Mouse (Mus musculus): ENCODE data around the gene Zfp609. TPM values are rescaled to one million over a fixed set of nuclear protein-coding genes. Genes with fewer than 3 reads are reported as not detected.

Zfp609 gene
- total and polyA plus RNA-seq, 2 experiments from 2014 or later = 5.0 to 9.8 TPM

- H3K27ac ChIP-seq (ENCODE audit: low read depth, low read length) = peak overlapping the region; percentile 86
- TF ChIP-seq CTCF (IDR thresholded peaks at IDR 0.05; ENCODE audit: low read depth) = no peak
- ATAC-seq (no peak), DNase-seq (no peak)
- H3K4me1 ChIP-seq (ENCODE audit: insufficient read depth) = peaks cover 22% of the 10 kb centered on the region
- H3K9me3 ChIP-seq (ENCODE audit: low read length) = no peaks in the 10 kb centered on the region
- no peak overlapping the region for H3K4me3 ChIP-seq (ENCODE audit: low read depth, low read length)
- H3K9ac ChIP-seq = no peak overlapping the region
- H3K4me2 ChIP-seq (ENCODE audit: low read depth) = 0 out of 2 replicates have a peak overlapping the region, but pooled peaks have one; percentile 5
- no peaks in the 10 kb centered on the region for H3K27me3 ChIP-seq (ENCODE audit: insufficient read depth, low read length)
- H3K36me3 ChIP-seq (ENCODE audit: insufficient read depth) = no peaks in the 10 kb centered on the region
These were observed 83.6 kb downstream of the Zfp609 start for GRCm38 (mm10) chr9:65743809-65744170.

GRCm38 (mm10) chr9:65743322-65743721 lies 84.0 kb downstream of the Zfp609 start:
- DNase-seq (no peak), ATAC-seq (no peak)
- peaks cover 22% of the 10 kb centered on the region for H3K4me1 ChIP-seq (ENCODE audit: insufficient read depth)

GRCm38 (mm10) chr9:65742777-65743176 lies 84.6 kb downstream of the Zfp609 start:
- H3K27ac ChIP-seq (ENCODE audit: low read depth, low read length) = no peak overlapping the region
- no peak for DNase-seq
- no peaks in the 10 kb centered on the region for H3K36me3 ChIP-seq (ENCODE audit: insufficient read depth)
- no peaks in the 10 kb centered on the region for H3K9me3 ChIP-seq (ENCODE audit: low read length)
- H3K9ac ChIP-seq = no peak overlapping the region
- 85% methylated on average over 3 of the region's 3 CpGs for WGBS
- TF ChIP-seq CTCF (IDR thresholded peaks at IDR 0.05; ENCODE audit: low read depth) = no peak
- peaks cover 22% of the 10 kb centered on the region for H3K4me1 ChIP-seq (ENCODE audit: insufficient read depth)
- no peaks in the 10 kb centered on the region for H3K27me3 ChIP-seq (ENCODE audit: insufficient read depth, low read length)
- no peak overlapping the region for H3K4me3 ChIP-seq (ENCODE audit: low read depth, low read length)
- ATAC-seq = no peak
- H3K4me2 ChIP-seq (ENCODE audit: low read depth) = no peak overlapping the region

More at GRCm38 (mm10) chr9:65743322-65743721, 84.0 kb downstream of the Zfp609 start:
- TF ChIP-seq CTCF (IDR thresholded peaks at IDR 0.05; ENCODE audit: low read depth) = no peak
- H3K4me3 ChIP-seq (ENCODE audit: low read depth, low read length) = no peak overlapping the region
- no peak overlapping the region for H3K4me2 ChIP-seq (ENCODE audit: low read depth)
- H3K9ac ChIP-seq = no peak overlapping the region
- no peaks in the 10 kb centered on the region for H3K36me3 ChIP-seq (ENCODE audit: insufficient read depth)
- no peaks in the 10 kb centered on the region for H3K9me3 ChIP-seq (ENCODE audit: low read length)
- no peaks in the 10 kb centered on the region for H3K27me3 ChIP-seq (ENCODE audit: insufficient read depth, low read length)
- H3K27ac ChIP-seq (ENCODE audit: low read depth, low read length) = peak overlapping the region; percentile 86; the same call in 1 of the 2 replicates

- 79% methylated on average over 14 of the region's 14 CpGs for WGBS
- Histone ChIP-seq H3K27ac (ENCODE audit: low read depth, low read length) (no peak overlapping the region), H3K27me3 (ENCODE audit: insufficient read depth, low read length) (no peaks in the 10 kb centered on the region)
These were observed 86.1 kb downstream of the Zfp609 start for GRCm38 (mm10) chr9:65741066-65741852.

GRCm38 (mm10) chr9:65734931-65735330 lies 92.4 kb downstream of the Zfp609 start:
- H3K36me3 ChIP-seq (ENCODE audit: insufficient read depth) = 0 out of 2 replicates have a peak, but pooled peaks cover 5% of the 10 kb centered on the region
- H3K9ac ChIP-seq = no peak overlapping the region
- 85% methylated on average over 3 of the region's 3 CpGs for WGBS
- ATAC-seq (no peak), DNase-seq (no peak)
- H3K4me1 ChIP-seq (ENCODE audit: insufficient read depth) = no peaks in the 10 kb centered on the region
- no peak overlapping the region for H3K4me2 ChIP-seq (ENCODE audit: low read depth)
- TF ChIP-seq CTCF (IDR thresholded peaks at IDR 0.05; ENCODE audit: low read depth) = no peak
- no peak overlapping the region for H3K27ac ChIP-seq (ENCODE audit: low read depth, low read length)
- no peaks in the 10 kb centered on the region for H3K9me3 ChIP-seq (ENCODE audit: low read length)
- H3K27me3 ChIP-seq (ENCODE audit: insufficient read depth, low read length) = no peaks in the 10 kb centered on the region
- H3K4me3 ChIP-seq (ENCODE audit: low read depth, low read length) = no peak overlapping the region

More at GRCm38 (mm10) chr9:65741066-65741852, 86.1 kb downstream of the Zfp609 start:
- no peaks in the 10 kb centered on the region for H3K9me3 ChIP-seq (ENCODE audit: low read length)
- no peak overlapping the region for H3K4me3 ChIP-seq (ENCODE audit: low read depth, low read length)
- H3K4me1 ChIP-seq (ENCODE audit: insufficient read depth) = peaks cover 22% of the 10 kb centered on the region
- no peak for ATAC-seq
- no peak for TF ChIP-seq CTCF (IDR thresholded peaks at IDR 0.05; ENCODE audit: low read depth)
- no peak overlapping the region for H3K9ac ChIP-seq
- no peak overlapping the region for H3K4me2 ChIP-seq (ENCODE audit: low read depth)
- no peaks in the 10 kb centered on the region for H3K36me3 ChIP-seq (ENCODE audit: insufficient read depth)
- no peak for DNase-seq

GRCm38 (mm10) chr9:65728588-65728987 lies 98.8 kb downstream of the Zfp609 start:
- H3K27me3 ChIP-seq (ENCODE audit: insufficient read depth, low read length) = no peaks in the 10 kb centered on the region
- no peak for DNase-seq
- peaks cover 14% of the 10 kb centered on the region for H3K4me1 ChIP-seq (ENCODE audit: insufficient read depth)
- H3K4me3 ChIP-seq (ENCODE audit: low read depth, low read length) = no peak overlapping the region
- no peaks in the 10 kb centered on the region for H3K9me3 ChIP-seq (ENCODE audit: low read length)
- ATAC-seq = no peak
- H3K36me3 ChIP-seq (ENCODE audit: insufficient read depth) = 0 out of 2 replicates have a peak, but pooled peaks cover 5% of the 10 kb centered on the region
- no peak for TF ChIP-seq CTCF (IDR thresholded peaks at IDR 0.05; ENCODE audit: low read depth)
- no peak overlapping the region for H3K27ac ChIP-seq (ENCODE audit: low read depth, low read length)
- WGBS = 97% methylated on average over 6 of the region's 6 CpGs
- no peak overlapping the region for H3K9ac ChIP-seq
- H3K4me2 ChIP-seq (ENCODE audit: low read depth) = no peak overlapping the region

GRCm38 (mm10) chr9:65727491-65727890 lies 99.9 kb downstream of the Zfp609 start:
- no peaks in the 10 kb centered on the region for H3K9me3 ChIP-seq (ENCODE audit: low read length)
- ATAC-seq (no peak), DNase-seq (no peak)
- H3K4me2 ChIP-seq (ENCODE audit: low read depth) = no peak overlapping the region
- H3K36me3 ChIP-seq (ENCODE audit: insufficient read depth) = 0 out of 2 replicates have a peak, but pooled peaks cover 5% of the 10 kb centered on the region
- no peak overlapping the region for H3K27ac ChIP-seq (ENCODE audit: low read depth, low read length)
- H3K9ac ChIP-seq = no peak overlapping the region
- no peaks in the 10 kb centered on the region for H3K27me3 ChIP-seq (ENCODE audit: insufficient read depth, low read length)
- H3K4me1 ChIP-seq (ENCODE audit: insufficient read depth) = peaks cover 16% of the 10 kb centered on the region
- TF ChIP-seq CTCF (IDR thresholded peaks at IDR 0.05; ENCODE audit: low read depth) = no peak
- H3K4me3 ChIP-seq (ENCODE audit: low read depth, low read length) = no peak overlapping the region
- 90% methylated on average over 4 of the region's 4 CpGs for WGBS

All from forebrain, postnatal 0 days (tissue).